Mouse (Mus musculus): ENCODE measurements around the gene Gm20458.

GRCm38 (mm10) chr2:164485681-164486257, 25.0 kb downstream of the Gm20458 start, which contains the start of gene Dbndd2:
- TF ChIP-seq POLR2A (IDR thresholded peaks at IDR 0.05; ENCODE audit: insufficient read length, low read depth) (no peak), MYOD1 (IDR thresholded peaks at IDR 0.05; ENCODE audit: control insufficient read depth in 1 of 3, insufficient read length in 2 of 3, low read depth in 2 of 3) (no peak), E2F4 (IDR thresholded peaks at IDR 0.05; ENCODE audit: insufficient read depth) (no peak)

All from myocyte (in vitro differentiated cells).